Mouse (Mus musculus): ENCODE measurements at regions not wholly inside any gene's neighbourhood (a gene's known extent, or its start where the extent isn't known, plus 50 kb on each side); places are given as distances from the start of the nearest gene placed in this dataset.
"Not testable (repeated sequence)": the region's sequence is repeated elsewhere in the genome, so short reads cannot be mapped to it uniquely, and the experiment has no call there.

DNA sequence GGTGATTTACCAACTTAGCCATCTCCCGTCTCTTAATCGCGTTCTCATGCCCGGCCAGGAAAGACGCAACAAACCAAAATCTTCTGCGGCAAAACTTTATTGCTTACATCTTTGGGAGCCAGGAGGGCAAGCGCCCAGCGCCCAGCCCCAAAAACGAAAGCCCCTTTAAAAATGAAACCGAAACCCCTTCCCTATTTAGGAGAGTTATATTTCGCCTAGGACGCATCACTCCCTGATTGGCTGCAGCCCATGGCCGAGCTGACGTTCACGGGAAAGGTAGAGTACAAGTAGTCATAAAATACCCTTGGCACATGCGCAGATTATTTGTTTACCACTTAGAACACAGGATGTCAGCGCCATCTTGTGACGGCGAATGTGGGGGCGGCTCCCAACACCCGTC is 783.3 kb downstream of the Ttll7 start:
- not testable (repeated sequence) for DNase-seq (ENCODE audit: low spot score in 2 of 2)

DNA sequence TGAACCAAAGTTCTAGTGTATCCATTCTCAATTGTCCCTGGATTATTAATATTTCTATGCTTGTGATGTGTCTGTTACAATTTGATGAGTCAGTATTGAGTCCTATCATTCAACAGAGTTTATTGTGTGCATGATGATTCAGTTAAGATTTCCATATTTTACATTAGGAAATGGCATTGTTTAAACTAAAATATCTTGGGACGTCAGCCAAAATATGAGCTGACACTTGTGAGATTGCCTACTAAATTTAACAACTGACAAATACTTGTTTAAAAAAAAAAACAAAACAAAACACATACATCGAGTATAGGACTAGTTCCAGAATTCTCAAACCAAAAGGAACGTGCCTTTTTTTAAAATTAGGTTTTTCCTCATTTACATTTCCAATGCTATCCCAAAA is 779.0 kb downstream of the Ttll7 start:
- no peak for DNase-seq (ENCODE audit: low spot score in 2 of 2)

DNA sequence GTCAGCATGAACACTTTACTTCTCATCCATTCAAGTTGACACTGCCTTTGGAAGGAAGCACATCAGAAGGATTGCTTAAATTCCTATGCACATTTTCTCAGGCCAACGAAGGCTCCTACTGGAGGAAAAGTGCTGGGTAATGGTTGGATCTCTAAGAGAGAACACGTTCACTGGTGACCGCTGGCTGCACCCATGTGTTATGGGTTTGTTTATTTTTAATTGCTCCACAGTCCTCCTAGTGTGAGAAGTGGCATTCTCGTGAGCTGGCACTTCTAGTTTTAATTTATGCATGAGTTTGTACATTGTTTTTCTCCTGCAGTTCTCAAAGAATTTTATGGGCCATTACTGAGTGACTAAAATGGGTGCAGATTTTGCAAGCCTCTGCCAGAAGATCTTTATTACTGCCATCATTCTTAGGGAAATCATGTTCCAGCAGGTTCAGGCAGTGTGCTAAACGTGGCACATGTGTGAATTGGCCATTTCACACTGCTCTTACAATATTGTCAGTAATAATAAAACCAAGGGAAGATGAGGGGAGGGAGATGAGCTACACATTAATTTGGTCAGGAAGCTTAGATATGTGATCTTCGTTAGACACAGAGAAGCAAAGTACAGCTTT is 731.6 kb downstream of the Ttll7 start:
- no peak for DNase-seq (ENCODE audit: low spot score in 2 of 2)

DNA sequence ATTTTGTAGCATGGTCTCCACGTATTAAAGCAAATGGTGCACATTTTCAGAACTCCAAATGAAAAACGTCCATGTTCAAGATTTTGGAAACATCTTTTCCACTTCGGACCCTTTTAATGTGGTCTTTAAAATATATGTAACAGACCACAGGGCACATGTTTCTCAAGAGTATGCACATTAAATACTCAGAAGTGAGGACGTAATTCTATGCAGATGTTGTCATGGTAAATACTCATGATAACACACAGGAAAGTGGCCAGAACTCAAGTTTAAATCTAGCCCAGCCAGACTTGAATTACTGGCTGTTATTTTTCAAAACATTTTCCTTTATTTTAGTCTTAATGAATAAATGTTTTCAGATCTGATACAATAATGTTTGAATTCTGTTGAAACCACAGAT is 719.7 kb downstream of the Ttll7 start:
- DNase-seq (ENCODE audit: low spot score in 2 of 2): no peak

DNA sequence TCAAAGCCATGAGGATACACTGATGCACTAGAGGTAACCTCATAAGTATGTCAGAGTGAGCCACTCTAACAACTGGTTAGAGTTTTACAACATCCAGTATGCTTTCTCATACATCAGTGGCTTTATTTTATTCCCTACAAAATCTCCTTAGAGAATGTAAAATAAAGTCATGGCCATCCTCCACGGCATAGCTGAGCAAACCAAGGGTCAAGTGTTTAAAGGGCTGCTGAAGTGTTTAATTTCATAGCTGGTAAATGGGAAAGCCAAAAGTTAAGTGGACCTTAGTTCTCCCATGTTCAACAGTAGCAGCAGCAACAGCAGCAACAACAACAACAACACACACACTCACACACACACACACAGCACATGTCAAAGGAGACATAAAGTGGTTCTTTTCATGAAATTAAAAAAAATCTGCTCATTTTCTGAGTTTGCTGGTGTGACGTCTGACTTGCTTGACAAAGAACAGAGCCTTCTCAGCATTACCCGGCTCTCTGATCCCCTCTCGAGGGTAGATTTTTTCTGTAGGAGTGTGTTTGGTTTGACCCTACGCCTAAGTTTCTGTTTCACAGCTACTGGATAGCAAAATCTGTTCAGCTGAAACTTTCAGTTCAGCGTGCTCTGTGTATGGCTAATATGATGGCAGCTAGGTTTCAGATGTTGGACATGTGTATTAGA is 693.3 kb downstream of the Ttll7 start:
- DNase-seq (ENCODE audit: low spot score in 2 of 2): no peak

DNA sequence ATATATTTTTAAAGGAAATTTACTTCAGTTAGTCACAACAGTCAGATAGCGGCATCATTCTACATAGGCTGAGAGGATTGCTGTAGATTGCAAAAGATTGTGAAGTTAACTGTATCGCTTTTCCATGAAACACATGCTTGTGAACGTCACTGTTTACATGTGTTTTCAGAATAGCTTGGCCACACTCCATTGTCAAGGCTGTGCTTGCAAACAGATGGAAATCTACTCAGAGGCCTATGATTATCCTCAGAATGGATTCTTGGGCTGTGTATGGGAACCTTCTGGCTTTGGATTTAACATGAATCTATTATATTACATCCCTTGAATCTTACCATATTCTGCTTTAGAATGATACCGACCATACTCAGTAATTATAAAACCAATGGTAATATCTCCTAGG is 690.1 kb downstream of the Ttll7 start:
- DNase-seq (ENCODE audit: low spot score in 2 of 2): no peak

DNA sequence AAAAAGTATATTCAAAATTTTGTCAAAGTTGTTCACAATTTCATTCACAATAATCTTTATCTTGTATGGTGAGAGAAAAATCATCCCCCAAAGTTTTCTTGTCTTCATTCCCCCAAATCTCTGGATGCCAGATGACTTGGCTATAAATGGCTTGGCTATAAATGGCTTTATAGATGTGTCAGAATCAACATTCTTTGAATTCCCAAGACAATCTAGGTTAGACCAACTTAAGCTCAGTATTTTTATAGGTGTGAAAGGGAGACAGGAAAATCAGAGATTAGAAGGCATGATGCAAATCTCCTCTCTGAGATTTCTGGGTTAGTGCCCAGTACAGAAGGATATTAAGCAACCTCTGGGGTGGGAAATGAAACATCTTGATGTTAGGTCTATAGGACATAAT is 685.4 kb downstream of the Ttll7 start:
- DNase-seq (ENCODE audit: low spot score in 2 of 2): no peak

DNA sequence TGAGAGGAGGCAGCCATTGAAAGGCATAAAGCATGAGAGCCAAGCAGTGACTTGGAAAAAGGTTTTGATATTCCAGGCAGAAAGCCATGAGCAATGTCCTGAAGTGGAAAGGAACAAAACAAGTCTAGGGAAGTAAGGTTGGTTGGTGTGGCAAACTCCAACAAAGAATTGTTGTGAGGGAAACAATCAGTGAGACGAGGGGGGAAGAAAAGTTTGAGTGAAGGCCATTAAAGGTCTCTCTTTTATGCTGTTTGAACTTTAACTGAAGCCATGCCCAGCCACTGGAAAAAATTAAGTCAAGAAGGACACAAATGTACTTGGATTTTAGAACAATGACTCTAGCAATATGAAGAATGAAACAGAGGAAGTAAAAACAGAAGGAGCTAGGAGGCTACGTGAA is 680.0 kb downstream of the Ttll7 start:
- no peak for DNase-seq (ENCODE audit: low spot score in 2 of 2)

DNA sequence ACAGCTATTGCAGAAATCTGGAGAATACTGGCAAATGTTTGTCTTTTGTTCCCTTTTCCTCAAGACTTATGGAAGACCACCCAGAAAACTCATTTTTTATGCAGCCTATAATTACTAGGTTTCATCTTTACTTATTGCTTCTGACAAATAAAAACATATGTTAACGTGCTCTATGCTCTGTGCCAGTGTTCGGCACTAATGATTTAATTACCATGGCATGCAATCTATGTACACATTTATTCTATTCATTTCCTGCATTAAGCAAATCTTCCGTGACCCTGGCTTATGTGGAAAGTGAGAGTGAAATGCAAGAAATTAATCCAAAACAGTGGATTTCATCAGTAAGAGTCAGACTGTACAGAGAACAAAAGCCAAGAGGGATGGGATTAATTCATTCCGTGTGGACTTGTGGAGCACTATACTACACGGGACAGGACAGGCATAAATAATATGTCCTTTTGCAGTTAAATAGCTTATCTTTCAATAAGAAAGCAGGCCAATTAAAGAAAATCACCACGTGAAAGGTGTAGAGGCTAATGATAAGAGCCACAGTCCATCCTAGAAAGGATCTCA is 679.5 kb downstream of the Ttll7 start:
- no peak for DNase-seq (ENCODE audit: low spot score in 2 of 2)
